Mouse (Mus musculus) MEL (cell line): Measurements from ENCODE around the gene Stmnd1.

Source experiments
- MAX ChIP-seq: IDR thresholded peaks from 2 replicates; pipeline ENCODE4 v1.6.1; 2011; ENCODE audit warnings: low read length, improper control_type of control experiment
- POLR2A ChIP-seq, 2 experiments: IDR thresholded peaks; 2 replicates each; pipeline ENCODE4 v1.6.1; 2011 to 2012; ENCODE audit warnings: low read length in 2 of 2, mild to moderate bottlenecking in 2 of 2, control low read depth in 1 of 2, improper control_type of control experiment in 1 of 2, low read depth in 1 of 2, moderate library complexity in 1 of 2; ENCODE audit not compliant: control insufficient read depth in 1 of 2, insufficient read depth in 1 of 2, poor library complexity in 1 of 2
- RCOR1 ChIP-seq: IDR thresholded peaks from 2 replicates; pipeline ENCODE4 v1.6.1; 2012; ENCODE audit warnings: low read depth, mild to moderate bottlenecking, inconsistent platforms, low read length, improper control_type of control experiment
- ZMIZ1 ChIP-seq: IDR thresholded peaks from 2 replicates; pipeline ENCODE4 v1.6.1; 2012; ENCODE audit warnings: low read depth, mild to moderate bottlenecking, inconsistent platforms, low read length, improper control_type of control experiment, moderate library complexity

DNA sequence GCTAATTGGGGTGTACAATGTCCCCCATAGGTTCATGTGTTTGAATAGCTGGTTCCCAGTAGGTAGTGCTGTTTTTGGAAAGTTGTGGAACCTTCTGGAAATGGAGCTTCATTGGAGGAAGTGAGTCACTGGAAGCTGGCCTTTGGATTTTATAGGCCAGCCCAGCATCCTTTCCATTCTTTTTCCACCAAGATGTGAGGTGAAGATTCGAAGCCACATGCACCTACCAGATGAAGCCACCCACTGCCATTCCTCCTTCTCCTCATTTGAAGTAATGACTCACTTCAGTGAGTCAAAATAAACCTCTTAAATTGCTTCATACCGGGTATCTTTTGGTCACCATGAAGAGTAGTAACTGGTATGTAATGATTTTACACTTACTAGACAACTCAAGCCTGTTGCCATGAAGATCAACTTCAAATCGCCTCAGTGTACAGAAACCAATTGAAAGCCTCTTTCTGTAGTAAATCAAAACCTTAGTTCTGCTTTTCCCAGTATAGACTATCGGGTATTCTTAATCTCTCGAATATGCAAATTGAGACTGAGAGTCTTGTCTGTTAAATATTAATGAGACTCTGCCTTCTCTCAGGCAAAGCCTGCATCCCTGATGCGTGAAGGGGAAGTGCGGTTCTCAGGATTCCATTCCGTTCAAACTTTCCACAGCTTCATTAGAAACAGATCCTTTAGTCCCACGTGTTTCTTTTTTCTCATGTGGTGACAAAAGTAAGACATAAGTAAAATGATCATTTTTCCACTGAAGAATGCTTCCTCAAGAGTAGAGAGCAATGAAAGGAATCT is 31.9 kb upstream of the Stmnd1 start:
- TF ChIP-seq POLR2A (IDR thresholded peaks at IDR 0.05; ENCODE audit: control insufficient read depth in 1 of 2, insufficient read depth in 1 of 2, low read depth in 1 of 2, low read length in 2 of 2, poor library complexity in 1 of 2) (no peak), MAX (no peak), ZMIZ1 (no peak), RCOR1 (peak; percentile 19; the same call in 1 of the 2 replicates)
